Mouse (Mus musculus) forebrain, embryonic 16.5 days (tissue): Measurements from ENCODE around the gene Pdcd10. TPM values are rescaled to one million over a fixed set of nuclear protein-coding genes. Genes with fewer than 3 reads are reported as not detected.

Experiments used
- ATAC-seq: fragments of 200-750 bp; cut with Nextera tagmentation; 2 replicates; pipeline ENCODE4 v1.8.0; 2017; ENCODE audit warnings: mild to moderate bottlenecking, moderate library complexity
- H3K27ac ChIP-seq: fragments of 300-500 bp; sonication (generic); 2 replicates; pipeline ENCODE4 v1.5.1; 2014; ENCODE audit warnings: low read length, control low read depth
- H3K27me3 ChIP-seq: fragments of 300-500 bp; sonication (generic); replicated peaks from 2 replicates; pipeline ENCODE4 v1.6.1; 2014; ENCODE audit warnings: low read length; ENCODE audit not compliant: control insufficient read depth, insufficient read depth
- H3K36me3 ChIP-seq: fragments of 300-500 bp; sonication (generic); 2 replicates; pipeline ENCODE4 v1.6.1; 2014; ENCODE audit not compliant: control insufficient read depth, insufficient read depth
- H3K4me1 ChIP-seq: fragments of 300-500 bp; sonication (generic); replicated peaks from 2 replicates; pipeline ENCODE4 v1.6.1; 2014; ENCODE audit warnings: low read length; ENCODE audit not compliant: control insufficient read depth, insufficient read depth
- H3K4me2 ChIP-seq: fragments of 300-500 bp; sonication (generic); 2 replicates; pipeline ENCODE4 v1.6.1; 2014; ENCODE audit warnings: mild to moderate bottlenecking, low read length, control low read depth
- H3K4me3 ChIP-seq: fragments of 300-500 bp; sonication (generic); replicated peaks from 2 replicates; pipeline ENCODE4 v1.5.1; 2014; ENCODE audit warnings: mild to moderate bottlenecking, low read length, control low read depth
- H3K9ac ChIP-seq: fragments of 300-500 bp; sonication (generic); replicated peaks from 2 replicates; pipeline ENCODE4 v1.6.1; 2014; ENCODE audit warnings: low read depth, low read length, control low read depth
- H3K9me3 ChIP-seq: fragments of 300-500 bp; sonication (generic); 2 replicates; pipeline ENCODE4 v1.6.1; 2016; ENCODE audit warnings: low read length; ENCODE audit not compliant: control insufficient read depth
- WGBS: fragments of 180-500 bp; shearing (Covaris S2); extraction: QIAGEN DNeasy Blood & Tissue Kit; methylation state at CpG from one replicate; pipeline ENCODE4 v1.1.7; 2014; 5-methylcytosine and 5-hydroxymethylcytosine counted together
- polyA plus RNA-seq: library from polyadenylated mRNA; unstranded; fragments of >200 nt; fragmentation: Nextera tagmentation; extraction: Ambion mirVana; gene quantifications from 2 replicates; pipeline ENCODE4 v1.2.1, GENCODE M21; 2015

Pdcd10 gene
- polyA plus RNA-seq, 1 experiment from 2014 or later: 82.6 TPM

GRCm38 (mm10) chr3:75544287-75544686 is 12.4 kb downstream of the Pdcd10 start:
- WGBS: 96% methylated on average over 1 of the region's 1 CpGs
- no peak for ATAC-seq
- no peak overlapping the region for H3K4me2 ChIP-seq
- no peaks in the 10 kb centered on the region for H3K9me3 ChIP-seq
- H3K9ac ChIP-seq: no peak overlapping the region
- no peak overlapping the region for H3K27ac ChIP-seq
- H3K27me3 ChIP-seq: no peaks in the 10 kb centered on the region
- no peak overlapping the region for H3K4me3 ChIP-seq
- H3K36me3 ChIP-seq: peaks cover 4% of the 10 kb centered on the region; the same call in 1 of the 2 replicates
- H3K4me1 ChIP-seq: no peaks in the 10 kb centered on the region

- Histone ChIP-seq H3K27ac (no peak overlapping the region), H3K27me3 (no peaks in the 10 kb centered on the region)
- WGBS: 77% methylated on average over 3 of the region's 3 CpGs
Measured at GRCm38 (mm10) chr3:75542852-75543251, 13.8 kb downstream of the Pdcd10 start.

GRCm38 (mm10) chr3:75541259-75541658 is 15.4 kb downstream of the Pdcd10 start:
- Histone ChIP-seq H3K9ac (no peak overlapping the region), H3K4me1 (no peaks in the 10 kb centered on the region), H3K4me2 (no peak overlapping the region), H3K4me3 (no peak overlapping the region), H3K27ac (no peak overlapping the region), H3K36me3 (peaks cover 8% of the 10 kb centered on the region; the same call in 1 of the 2 replicates), H3K27me3 (no peaks in the 10 kb centered on the region), H3K9me3 (no peaks in the 10 kb centered on the region)
- WGBS: 93% methylated on average over 4 of the region's 4 CpGs
- no peak for ATAC-seq

More at GRCm38 (mm10) chr3:75542852-75543251, 13.8 kb downstream of the Pdcd10 start:
- H3K36me3 ChIP-seq: peaks cover 6% of the 10 kb centered on the region; the same call in 1 of the 2 replicates
- H3K4me2 ChIP-seq: no peak overlapping the region
- no peaks in the 10 kb centered on the region for H3K4me1 ChIP-seq
- H3K4me3 ChIP-seq: no peak overlapping the region
- peak; percentile 71; the same call in 1 of the 2 replicates for ATAC-seq
- H3K9ac ChIP-seq: no peak overlapping the region
- no peaks in the 10 kb centered on the region for H3K9me3 ChIP-seq

- 95% methylated on average over 3 of the region's 3 CpGs for WGBS
- no peak for ATAC-seq
- H3K9me3 ChIP-seq: no peaks in the 10 kb centered on the region
Measured at GRCm38 (mm10) chr3:75534045-75534834, 22.4 kb downstream of the Pdcd10 start.

GRCm38 (mm10) chr3:75531074-75531473 is 25.6 kb downstream of the Pdcd10 start:
- WGBS: 93% methylated on average over 3 of the region's 3 CpGs

More at GRCm38 (mm10) chr3:75534045-75534834, 22.4 kb downstream of the Pdcd10 start:
- H3K4me1 ChIP-seq: no peaks in the 10 kb centered on the region
- H3K27ac ChIP-seq: no peak overlapping the region
- H3K9ac ChIP-seq: no peak overlapping the region
- H3K4me3 ChIP-seq: no peak overlapping the region
- peaks cover 3% of the 10 kb centered on the region; the same call in 1 of the 2 replicates for H3K36me3 ChIP-seq
- H3K4me2 ChIP-seq: no peak overlapping the region
- H3K27me3 ChIP-seq: no peaks in the 10 kb centered on the region

GRCm38 (mm10) chr3:75522527-75522926 is 34.1 kb downstream of the Pdcd10 start:
- H3K4me3 ChIP-seq: no peak overlapping the region
- peaks cover 15% of the 10 kb centered on the region for H3K36me3 ChIP-seq
- H3K9ac ChIP-seq: no peak overlapping the region
- no peaks in the 10 kb centered on the region for H3K27me3 ChIP-seq
- ATAC-seq: no peak
- H3K4me1 ChIP-seq: no peaks in the 10 kb centered on the region; the same call in 1 of the 2 replicates
- no peaks in the 10 kb centered on the region for H3K9me3 ChIP-seq
- H3K4me2 ChIP-seq: no peak overlapping the region
- 100% methylated on average over 1 of the region's 1 CpGs for WGBS
- no peak overlapping the region for H3K27ac ChIP-seq

More at GRCm38 (mm10) chr3:75531074-75531473, 25.6 kb downstream of the Pdcd10 start:
- H3K4me1 ChIP-seq: no peaks in the 10 kb centered on the region
- no peaks in the 10 kb centered on the region for H3K9me3 ChIP-seq
- H3K9ac ChIP-seq: no peak overlapping the region
- no peak overlapping the region for H3K4me3 ChIP-seq
- ATAC-seq: no peak
- H3K36me3 ChIP-seq: peaks cover 7% of the 10 kb centered on the region; the same call in 1 of the 2 replicates
- H3K4me2 ChIP-seq: no peak overlapping the region
- H3K27ac ChIP-seq: no peak overlapping the region
- no peaks in the 10 kb centered on the region for H3K27me3 ChIP-seq

GRCm38 (mm10) chr3:75521314-75521713 is 35.3 kb downstream of the Pdcd10 start:
- Histone ChIP-seq H3K27me3 (no peaks in the 10 kb centered on the region), H3K4me1 (no peaks in the 10 kb centered on the region; the same call in 1 of the 2 replicates), H3K27ac (no peak overlapping the region), H3K4me2 (no peak overlapping the region), H3K36me3 (peaks cover 11% of the 10 kb centered on the region), H3K4me3 (no peak overlapping the region), H3K9ac (no peak overlapping the region), H3K9me3 (no peaks in the 10 kb centered on the region)
- WGBS: 57% methylated on average over 2 of the region's 2 CpGs
- ATAC-seq: peak; percentile 65; the same call in 1 of the 2 replicates

GRCm38 (mm10) chr3:75517631-75518250 is 38.9 kb downstream of the Pdcd10 start:
- Histone ChIP-seq H3K4me1 (no peaks in the 10 kb centered on the region; the same call in 1 of the 2 replicates), H3K4me2 (no peak overlapping the region), H3K36me3 (peaks cover 9% of the 10 kb centered on the region), H3K4me3 (no peak overlapping the region), H3K9ac (no peak overlapping the region), H3K27ac (no peak overlapping the region), H3K9me3 (no peaks in the 10 kb centered on the region), H3K27me3 (no peaks in the 10 kb centered on the region)
- ATAC-seq: peak; percentile 62; the same call in 1 of the 2 replicates
- 77% methylated on average over 7 of the region's 7 CpGs for WGBS
